Mouse (Mus musculus) adrenal gland, adult 10 weeks (tissue): ENCODE results near the gene Arl8b. TPM values are rescaled to one million over a fixed set of nuclear protein-coding genes. Genes with fewer than 3 reads are reported as not detected.

Experiments
- polyA plus RNA-seq: library from polyadenylated mRNA; stranded (reverse); fragments of 350-450 nt; fragmentation: Illumina TruSeq; extraction: RNeasy Lipid Tissue Mini Kit (QIAGEN cat#74804); gene quantifications from one replicate; pipeline ENCODE4 v1.2.3, GENCODE M21; 2014; ENCODE audit warnings: low read depth, low replicate concordance

Arl8b gene
- 355 TPM for polyA plus RNA-seq

DNA sequence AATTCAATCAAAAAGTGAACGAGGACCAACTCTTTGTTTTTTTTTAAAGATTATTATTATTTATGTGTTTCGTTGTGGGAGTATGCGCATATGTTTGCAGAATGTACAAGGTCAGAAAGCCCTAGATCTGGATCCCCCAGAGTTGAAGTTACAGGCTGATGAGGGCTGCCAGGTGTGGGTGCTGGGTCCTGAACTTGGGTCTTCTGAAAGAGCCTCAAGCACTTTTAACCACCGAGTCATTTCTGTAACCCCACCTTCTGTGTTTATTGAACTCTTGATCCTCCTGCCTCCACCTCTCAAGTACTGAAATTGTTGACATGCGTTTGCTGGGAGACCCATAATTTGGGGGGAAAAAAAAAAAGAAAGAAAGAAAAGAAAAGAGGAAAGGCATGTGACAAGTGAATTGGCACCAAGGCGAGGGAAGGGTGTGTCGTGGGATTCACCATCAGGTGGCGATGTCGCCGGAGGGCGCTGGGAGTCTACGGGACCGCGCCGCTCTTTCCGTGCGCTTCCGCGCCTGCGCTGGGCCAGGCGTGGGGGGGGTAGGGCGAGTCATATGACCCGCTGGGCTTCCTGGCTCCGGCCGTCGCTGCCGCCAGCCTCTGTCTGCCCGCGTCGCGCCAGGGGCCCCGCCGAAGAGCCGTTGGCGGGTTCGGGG is at the start of gene Arl8b:
Gene Arl8b, plus strand, starts transcription at position 574 of the 658 bp plus-strand sequence.

DNA sequence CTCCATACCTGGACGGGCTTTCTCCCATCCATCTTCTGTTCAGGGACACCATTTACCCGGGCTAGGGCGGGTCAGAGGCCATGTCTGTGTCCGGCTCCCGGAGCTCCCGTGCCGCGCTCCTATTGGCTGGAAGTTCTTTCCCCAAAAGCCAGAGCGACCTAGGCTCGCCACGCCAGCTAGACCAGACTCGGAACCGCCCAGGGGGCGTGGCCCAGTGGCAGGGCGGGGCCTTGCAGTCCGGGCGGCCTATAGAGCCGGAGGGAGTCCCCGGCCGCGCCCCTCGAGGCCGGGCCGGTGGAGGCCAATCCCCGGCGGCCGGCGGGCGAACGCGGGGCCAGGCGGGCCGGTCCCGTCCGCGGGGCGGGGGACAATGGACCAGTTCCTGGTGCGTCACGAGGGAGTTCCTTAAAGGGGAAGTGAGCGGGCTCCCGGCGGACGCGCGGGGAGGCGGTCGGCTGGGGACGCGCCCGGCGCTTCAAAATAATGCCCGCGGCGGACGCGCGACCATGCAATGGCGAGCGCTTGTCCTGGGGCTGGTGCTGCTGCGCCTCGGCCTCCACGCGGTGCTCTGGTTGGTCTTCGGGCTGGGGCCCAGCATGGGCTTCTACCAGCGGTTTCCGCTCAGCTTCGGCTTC is 45.5 kb downstream of the Arl8b start, which contains the start of gene Edem1:
Gene Edem1, plus strand, starts transcription at position 408 of the 635 bp plus-strand sequence.

Other genes starting within 250 kb of the Arl8b start
- gene Bhlhe40, start 122.5 kb upstream of the Arl8b start, polyA plus RNA-seq = 27.9 TPM
- 120 TPM for gene Edem1, start 45.5 kb downstream of the Arl8b start, polyA plus RNA-seq